In genomic region chr7:70514666-70515065, GRCm38 (mm10) we compare ENCODE assay signal across 8 mouse cellular contexts.
DNase-seq lines count a peak whose midpoint lies in the region; ATAC-seq and TF ChIP-seq lines count a peak whose summit lies in the region.

No protein-coding gene starts in this region.

- H3K4me3 ChIP-seq in intestine, postnatal 0 days (ENCODE audit: low read depth, low read length) = peak overlapping the region; percentile 21
- peak overlapping the region; percentile 4; the same call in 1 of the 2 replicates for H3K4me3 ChIP-seq in lung, embryonic 16.5 days (ENCODE audit: low read length)

- H3K27ac ChIP-seq in intestine, postnatal 0 days (ENCODE audit: low read depth, low read length) = no peak overlapping the region; the same call in 1 of the 2 replicates
- peak overlapping the region; percentile 88 for H3K27ac ChIP-seq in lung, embryonic 16.5 days (ENCODE audit: low read length)

- H3K27me3 ChIP-seq in Patski = no peaks in the 10 kb centered on the region
- H3K27me3 ChIP-seq in intestine, postnatal 0 days (replicated peaks; ENCODE audit: control insufficient read depth, insufficient read depth, low read length) = peaks cover 6% of the 10 kb centered on the region; the same call in 1 of the 2 replicates
- no peaks in the 10 kb centered on the region for H3K27me3 ChIP-seq in lung, embryonic 16.5 days (ENCODE audit: control insufficient read depth, insufficient read depth, low read depth, low read length)

- TF ChIP-seq CTCF in Patski (IDR thresholded peaks at IDR 0.05) = no peak
- TF ChIP-seq CTCF in intestine, postnatal 0 days (IDR thresholded peaks at IDR 0.05; ENCODE audit: low read depth) = no peak

- in situ Hi-C loops in Patski (cut with MboI; ENCODE audit: low pct_unique_long_range_greater_than_20kb) = no loop called here

- H3K4me1 ChIP-seq in intestine, postnatal 0 days (replicated peaks; ENCODE audit: control insufficient read depth, insufficient read depth, low read length) = peaks cover 9% of the 10 kb centered on the region
- peaks cover 15% of the 10 kb centered on the region for H3K4me1 ChIP-seq in lung, embryonic 16.5 days (replicated peaks; ENCODE audit: control insufficient read depth, insufficient read depth, low read length)

- H3K36me3 ChIP-seq in intestine, postnatal 0 days (ENCODE audit: control insufficient read depth, insufficient read depth) = no peaks in the 10 kb centered on the region
- H3K36me3 ChIP-seq in lung, embryonic 16.5 days (ENCODE audit: control insufficient read depth, insufficient read depth, low read length) = no peaks in the 10 kb centered on the region

- no peak overlapping the region for H3K9ac ChIP-seq in intestine, postnatal 0 days (ENCODE audit: low read depth, low read length)
- H3K9ac ChIP-seq in lung, embryonic 16.5 days (ENCODE audit: low read length) = no peak overlapping the region

- CTCF ChIA-PET in Patski (lab: Charles Lee) = interaction anchor here (1.4 kb wide), 1 partner anchor 150 kb away, joined by 3 read pairs; no protein-coding TSS in a partner anchor

- peak overlapping the region; percentile 55 for H3K4me2 ChIP-seq in intestine, postnatal 0 days (replicated peaks; ENCODE audit: low read depth)
- peak overlapping the region; percentile 43 for H3K4me2 ChIP-seq in lung, embryonic 16.5 days (ENCODE audit: low read depth, low read length)

- POLR2A ChIA-PET in Patski (lab: Charles Lee) = no interaction called here

- peak; percentile 14 for DNase-seq in gastrocnemius, adult 18-20 months (ENCODE audit: low spot score)
- DNase-seq in gastrocnemius, postnatal 36 days = no peak
- DNase-seq in Patski (ENCODE audit: low read depth, low spot score) = no peak
- no peak for DNase-seq in cerebellum, postnatal 4 days (ENCODE audit: low spot score in 2 of 2)
- no peak for DNase-seq in T-cell, adult 2 months (ENCODE audit: low spot score)
- no peak for DNase-seq in left cerebral cortex, adult 9 months (ENCODE audit: low spot score in 2 of 2)

- intact Hi-C loops in gastrocnemius, postnatal 36 days (cut with DNase I) = no loop called here

- no peaks in the 10 kb centered on the region for H3K9me3 ChIP-seq in intestine, postnatal 0 days (ENCODE audit: control insufficient read depth)
- H3K9me3 ChIP-seq in lung, embryonic 16.5 days (ENCODE audit: control insufficient read depth, low read length) = no peaks in the 10 kb centered on the region

- 6% methylated on average over 6 of the region's 6 CpGs for WGBS in intestine, postnatal 0 days
- 6% methylated on average over 6 of the region's 6 CpGs for WGBS in lung, embryonic 16.5 days

- ATAC-seq in Patski = peak; percentile 47
- peak; percentile 76 for ATAC-seq in intestine, postnatal 0 days
- peak; percentile 70 for ATAC-seq in lung, embryonic 16.5 days (ENCODE audit: low read depth)
